In genomic region chr1:37000307-37000706, GRCm38 (mm10) we compare ENCODE assay signal across 12 mouse cellular contexts. TPM values are rescaled to one million over a fixed set of nuclear protein-coding genes. Genes with fewer than 3 reads are reported as not detected.
DNase-seq lines count a peak whose midpoint lies in the region; ATAC-seq and TF ChIP-seq lines count a peak whose summit lies in the region.
"Had no signal": no experiment of that assay in that cellular context is flagged by ENCODE, and none has a peak within 500 bp of the region (broad histone marks: within the 10 kb centered on the region; RNA-seq: fewer than 3 reads in every experiment).

No protein-coding gene starts in this region.

- H3K27me3 ChIP-seq in MEL (ENCODE audit: control insufficient read depth in 1 of 2, insufficient read depth in 2 of 2, low read length in 2 of 2) = peaks cover 0 to 2% of the 10 kb centered on the region in 2 experiments; a peak in 1 of 4 replicates
- H3K27me3 ChIP-seq in forebrain, embryonic 10.5 days (ENCODE audit: poor library complexity, severe bottlenecking) = no peaks in the 10 kb centered on the region
- H3K27me3 ChIP-seq: hindbrain, embryonic 15.5 days had no signal

- peak overlapping the region; percentile 39 for H3K9ac ChIP-seq in MEL (ENCODE audit: control insufficient read depth, low read depth, low read length, poor library complexity, severe bottlenecking)
- H3K9ac ChIP-seq: hindbrain, embryonic 15.5 days had no signal

- peak overlapping the region; percentile 1; the same call in 1 of the 2 replicates for H3K27ac ChIP-seq in MEL (ENCODE audit: control insufficient read depth, low read depth, low read length)
- no peak overlapping the region for H3K27ac ChIP-seq in forebrain, embryonic 10.5 days
- H3K27ac ChIP-seq: hindbrain, embryonic 15.5 days had no signal

- peak overlapping the region; percentile 25 to 39 for H3K4me3 ChIP-seq in MEL (ENCODE audit: control insufficient read depth in 1 of 2, insufficient read depth in 1 of 2, low read depth in 2 of 2, low read length in 2 of 2)
- no peak overlapping the region for H3K4me3 ChIP-seq in forebrain, embryonic 10.5 days
- H3K4me3 ChIP-seq: hindbrain, embryonic 15.5 days had no signal

- H3K79me2 ChIP-seq in MEL (ENCODE audit: control insufficient read depth, insufficient read depth, low read length, poor library complexity) = no peaks in the 10 kb centered on the region

- peak; percentile 49 to 58 for DNase-seq in spleen, postnatal 36 days (ENCODE audit: low spot score in 2 of 2)
- no peak for DNase-seq in spleen, postnatal 14 days (ENCODE audit: low spot score in 2 of 2)
- peak; percentile 71 for DNase-seq in MEL (ENCODE audit: low read depth, low spot score)
- DNase-seq in forebrain, embryonic 10.5 days (ENCODE audit: extremely low spot score, low spot score) = no peak
- DNase-seq in urinary bladder, postnatal 36 days (ENCODE audit: low spot score in 2 of 2) = no peak
- DNase-seq: adrenal gland, postnatal 25 days; cerebellum, adult 18-20 months; kidney, postnatal 10 days had no signal

- no peak for TF ChIP-seq RAD21 in MEL (IDR thresholded peaks at IDR 0.05; ENCODE audit: low read depth, low read length)

- ATAC-seq in inflammation-experienced regulatory T-cells, adult 6 months = peak; percentile 71
- no peak for ATAC-seq in erythroid progenitor cell, adult 5-6 weeks (replicated peaks; ENCODE audit: low FRiP score, poor library complexity, severe bottlenecking)
- ATAC-seq: lung, postnatal 0 days had no signal

- WGBS in forebrain, embryonic 10.5 days = 87% methylated on average over 5 of the region's 5 CpGs

- TF ChIP-seq POLR2A in MEL (IDR thresholded peaks at IDR 0.05; ENCODE audit: control insufficient read depth in 1 of 2, insufficient read depth in 1 of 2, low read depth in 1 of 2, low read length in 2 of 2, poor library complexity in 1 of 2) = no peak

- no peak for TF ChIP-seq CTCF in MEL (IDR thresholded peaks at IDR 0.05 in 2 of 3, conservative IDR thresholded peaks at IDR 0.05 in 1 of 3; ENCODE audit: control insufficient read depth in 1 of 3, insufficient read depth in 1 of 3, low read depth in 2 of 3, low read length in 3 of 3, poor library complexity in 1 of 3, severe bottlenecking in 1 of 3)

- no peaks in the 10 kb centered on the region for H3K9me3 ChIP-seq in MEL (replicated peaks; ENCODE audit: insufficient read depth, low read length)
- no peaks in the 10 kb centered on the region for H3K9me3 ChIP-seq in forebrain, embryonic 10.5 days
- H3K9me3 ChIP-seq: hindbrain, embryonic 15.5 days had no signal

- H3K4me1 ChIP-seq in MEL (ENCODE audit: control insufficient read depth in 1 of 2, insufficient read depth in 2 of 2, low read length in 2 of 2) = peaks cover 4 to 8% of the 10 kb centered on the region in 2 experiments; a peak in 1 of 4 replicates
- H3K4me1 ChIP-seq in forebrain, embryonic 10.5 days = peaks cover 18% of the 10 kb centered on the region
- H3K4me1 ChIP-seq: hindbrain, embryonic 15.5 days had no signal

- TF ChIP-seq EP300 in MEL (IDR thresholded peaks at IDR 0.05; ENCODE audit: low read depth in 1 of 2, low read length in 2 of 2) = 0 out of 4 replicates have a peak, but pooled peaks of 1 of the 2 experiments have one; percentile 15

- peaks cover 0 to 2% of the 10 kb centered on the region in 2 experiments; a peak in 2 of 4 replicates for H3K36me3 ChIP-seq in MEL (ENCODE audit: control insufficient read depth in 1 of 2, insufficient read depth in 2 of 2, low read length in 2 of 2)
- H3K36me3 ChIP-seq in forebrain, embryonic 10.5 days (replicated peaks) = no peaks in the 10 kb centered on the region
- H3K36me3 ChIP-seq: hindbrain, embryonic 15.5 days had no signal

TF ChIP-seq in MEL, 35 proteins besides CTCF, POLR2A, EP300 and RAD21:
- 0 out of 2 replicates have a peak, but pooled peaks have one; percentile 28 for TF ChIP-seq SIN3A (IDR thresholded peaks at IDR 0.05; ENCODE audit: low read length)
- TF ChIP-seq E2F4 (IDR thresholded peaks at IDR 0.05; ENCODE audit: borderline replicate concordance, low read depth, low read length) = no peak
- 0 out of 2 replicates have a peak, but pooled peaks have one; percentile 16 for TF ChIP-seq MYC (IDR thresholded peaks at IDR 0.05; ENCODE audit: low read depth, low read length)
- 0 out of 2 replicates have a peak, but pooled peaks have one; percentile 42 for TF ChIP-seq ETS1 (IDR thresholded peaks at IDR 0.05; ENCODE audit: low read depth, low read length)
- 0 out of 2 replicates have a peak, but pooled peaks have one; percentile 30 for TF ChIP-seq ZNF384 (IDR thresholded peaks at IDR 0.05; ENCODE audit: low read depth, low read length)
- TF ChIP-seq CHD1 (IDR thresholded peaks at IDR 0.05; ENCODE audit: low read depth, low read length) = 0 out of 2 replicates have a peak, but pooled peaks have one; percentile 13
- no peak for TF ChIP-seq ZMIZ1 (IDR thresholded peaks at IDR 0.05; ENCODE audit: low read depth, low read length)
- TF ChIP-seq HCFC1 (IDR thresholded peaks at IDR 0.05; ENCODE audit: low read depth, low read length) = no peak
- TF ChIP-seq RCOR1 (IDR thresholded peaks at IDR 0.05; ENCODE audit: low read depth, low read length) = no peak
- 0 out of 2 replicates have a peak, but pooled peaks have one; percentile 19 for TF ChIP-seq TBP (IDR thresholded peaks at IDR 0.05; ENCODE audit: low read depth, low read length)
- no peak for TF ChIP-seq UBTF (IDR thresholded peaks at IDR 0.05; ENCODE audit: borderline replicate concordance, insufficient read depth, low read depth, low read length)

RNA-seq across cellular contexts. Expression of gene Vwa3b, which starts 26.1 kb away (rescaled TPM):
- not detected in 2 replicates for total RNA-seq in MEL (2012; rRNA removed)
- polyA plus RNA-seq in MEL (2012; ENCODE audit: insufficient read depth in 1 of 2, insufficient read length in 2 of 2, low read depth in 1 of 2, low replicate concordance in 2 of 2, missing spikeins in 1 of 2) = not detected
- polyA plus RNA-seq in inflammation-experienced regulatory T-cells, adult 6 months (2017; shearing (Covaris generic)) = 1 to 10 TPM; 1.2 to 2.8 (median 1.8) TPM
- polyA plus RNA-seq in forebrain, embryonic 10.5 days (2016; fragmentation: Nextera tagmentation; extraction: Ambion mirVana) = 0.16 TPM in 1 of 2 replicates, not detected in the other
- total RNA-seq in erythroid progenitor cell, adult 5-6 weeks (2015; ENCODE audit: low replicate concordance) = not detected in 2 replicates
- not detected in 2 replicates for total RNA-seq in erythroid progenitor cell, adult 5-6 weeks (2017; ENCODE audit: low replicate concordance)

RNA-seq across cellular contexts. Expression of gene Tmem131, which starts 56.8 kb away (rescaled TPM):
- total RNA-seq in MEL (2012; rRNA removed) = 11.4 and 12.7 TPM in 2 replicates
- 100 to 1,000 TPM in 1 of 2 experiments, 10 to 100 TPM in 1; 48.8 to 196 TPM for polyA plus RNA-seq in MEL (2012; ENCODE audit: insufficient read depth in 1 of 2, insufficient read length in 2 of 2, low read depth in 1 of 2, low replicate concordance in 2 of 2, missing spikeins in 1 of 2)
- polyA plus RNA-seq in inflammation-experienced regulatory T-cells, adult 6 months (2017; shearing (Covaris generic)) = 10 to 100 TPM in 2 of 3 experiments, 1 to 10 TPM in 1; 7.5 to 15.1 (median 13.0) TPM
- 12.2 and 13.0 TPM in 2 replicates for polyA plus RNA-seq in forebrain, embryonic 10.5 days (2016; fragmentation: Nextera tagmentation; extraction: Ambion mirVana)
- 128 and 139 TPM in 2 replicates for total RNA-seq in erythroid progenitor cell, adult 5-6 weeks (2015; ENCODE audit: low replicate concordance)
- 80.9 and 83.9 TPM in 2 replicates for total RNA-seq in erythroid progenitor cell, adult 5-6 weeks (2017; ENCODE audit: low replicate concordance)

Comparison
In these comparisons a context has a peak if more than half of its experiments do, and no peak if none do; other contexts are left out.
1. DNase-seq: peak in spleen, postnatal 36 days (2 of 2) and MEL (single experiment); none in spleen, postnatal 14 days (0 of 2), forebrain, embryonic 10.5 days (single experiment) and urinary bladder, postnatal 36 days (0 of 2).